In genomic region chr14:77934431-77934830, GRCm38 (mm10) we compare ENCODE assay signal across 25 mouse cellular contexts.
"Had no signal": no experiment of that assay in that cellular context is flagged by ENCODE, and none has a peak within 500 bp of the region (broad histone marks: within the 10 kb centered on the region; RNA-seq: fewer than 3 reads in every experiment).

No protein-coding gene starts in this region.

- H3K27ac ChIP-seq: heart, adult 2 months; heart, embryonic 13.5 days; heart, embryonic 15.5 days; hindbrain, embryonic 13.5 days; hindbrain, embryonic 15.5 days; hindbrain, postnatal 0 days; kidney, embryonic 15.5 days; kidney, postnatal 0 days; limb, embryonic 13.5 days; limb, embryonic 15.5 days; liver, embryonic 12.5 days; liver, embryonic 14.5 days had no signal

- H3K27me3 ChIP-seq: heart, embryonic 13.5 days; heart, embryonic 15.5 days; hindbrain, embryonic 13.5 days; hindbrain, embryonic 15.5 days; kidney, embryonic 15.5 days; limb, embryonic 13.5 days; limb, embryonic 15.5 days; liver, embryonic 12.5 days had no signal

- DNase-seq: gastrocnemius, postnatal 14 days; gastrocnemius, postnatal 36 days; heart, adult 11 months; heart, adult 2 months; heart, postnatal 14 days; heart, postnatal 36 days; kidney, adult 11 months; kidney, adult 2 months; kidney, adult 9 months; kidney, postnatal 14 days; kidney, postnatal 36 days; layer of hippocampus, adult 9-11 months; layer of hippocampus, postnatal 36 days; lung, adult 18-20 months had no signal

- H3K4me1 ChIP-seq: hindbrain, embryonic 13.5 days; hindbrain, embryonic 15.5 days; liver, embryonic 12.5 days had no signal

- H3K4me3 ChIP-seq: heart, adult 2 months; heart, embryonic 13.5 days; heart, embryonic 15.5 days; hindbrain, embryonic 13.5 days; hindbrain, embryonic 15.5 days; kidney, embryonic 15.5 days; limb, embryonic 13.5 days; limb, embryonic 15.5 days; liver, embryonic 12.5 days had no signal
